Mouse (Mus musculus) intestine, embryonic 16.5 days (tissue): ENCODE data around the gene Baiap2. TPM values are rescaled to one million over a fixed set of nuclear protein-coding genes. Genes with fewer than 3 reads are reported as not detected.

Experiments
- ATAC-seq: fragments of 200-750 bp; cut with Nextera tagmentation; 2 replicates; pipeline ENCODE4 v1.8.0; 2017; ENCODE audit warnings: moderate TSS enrichment, moderate library complexity
- H3K27ac ChIP-seq: fragments of 300-500 bp; sonication (generic); 2 replicates; pipeline ENCODE4 v1.5.1; 2014; ENCODE audit warnings: mild to moderate bottlenecking, low read length
- H3K27me3 ChIP-seq: fragments of 300-500 bp; sonication (generic); replicated peaks from 2 replicates; pipeline ENCODE4 v1.6.1; 2014; ENCODE audit warnings: low read length, control low read depth, mixed read lengths; ENCODE audit not compliant: control insufficient read depth, insufficient read depth
- H3K36me3 ChIP-seq: fragments of 300-500 bp; sonication (generic); 2 replicates; pipeline ENCODE4 v1.6.1; 2014; ENCODE audit warnings: low read length, control low read depth; ENCODE audit not compliant: control insufficient read depth, insufficient read depth
- H3K4me1 ChIP-seq: fragments of 300-500 bp; sonication (generic); 2 replicates; pipeline ENCODE4 v1.6.1; 2014; ENCODE audit warnings: low read length, control low read depth, mixed read lengths; ENCODE audit not compliant: control insufficient read depth, insufficient read depth
- H3K4me2 ChIP-seq: fragments of 300-500 bp; sonication (generic); 2 replicates; pipeline ENCODE4 v1.6.1; 2014; ENCODE audit warnings: low read depth, low read length, control low read depth
- H3K4me3 ChIP-seq: fragments of 300-500 bp; sonication (generic); 2 replicates; pipeline ENCODE4 v1.5.1; 2014; ENCODE audit warnings: mild to moderate bottlenecking, low read length
- H3K9ac ChIP-seq: fragments of 300-500 bp; sonication (generic); 2 replicates; pipeline ENCODE4 v1.6.1; 2014; ENCODE audit warnings: low read depth, low read length
- H3K9me3 ChIP-seq: fragments of 300-500 bp; sonication (generic); 2 replicates; pipeline ENCODE4 v1.6.1; 2016; ENCODE audit warnings: low read length, control low read depth; ENCODE audit not compliant: control insufficient read depth
- WGBS: fragments of 180-500 bp; shearing (Covaris S2); extraction: QIAGEN DNeasy Blood & Tissue Kit; methylation state at CpG from one replicate; pipeline ENCODE4 v1.1.7; 2014; 5-methylcytosine and 5-hydroxymethylcytosine counted together
- polyA plus RNA-seq: library from polyadenylated mRNA; unstranded; fragments of >200 nt; fragmentation: Nextera tagmentation; extraction: Ambion mirVana; gene quantifications from 2 replicates; pipeline ENCODE4 v1.2.1, GENCODE M21; 2015

Gene Baiap2
- polyA plus RNA-seq, 1 experiment from 2014 or later: 11.8 TPM

- H3K27ac ChIP-seq: no peak overlapping the region
- H3K27me3 ChIP-seq: no peaks in the 10 kb centered on the region
- H3K9ac ChIP-seq: no peak overlapping the region
- H3K9me3 ChIP-seq: no peaks in the 10 kb centered on the region
- no peak for ATAC-seq
- H3K4me1 ChIP-seq: peaks cover 6% of the 10 kb centered on the region
- H3K4me3 ChIP-seq: no peak overlapping the region
- 82% methylated on average over 6 of the region's 6 CpGs for WGBS
- 0 out of 2 replicates have a peak, but pooled peaks cover 3% of the 10 kb centered on the region for H3K36me3 ChIP-seq
- H3K4me2 ChIP-seq: no peak overlapping the region
Observed at GRCm38 (mm10) chr11:119960671-119961070, 18.1 kb downstream of the Baiap2 start.

GRCm38 (mm10) chr11:119961511-119961910 is 18.9 kb downstream of the Baiap2 start:
- Histone ChIP-seq H3K4me1 (no peaks in the 10 kb centered on the region), H3K4me3 (no peak overlapping the region), H3K9ac (no peak overlapping the region), H3K4me2 (no peak overlapping the region), H3K9me3 (no peaks in the 10 kb centered on the region), H3K27me3 (no peaks in the 10 kb centered on the region), H3K27ac (no peak overlapping the region), H3K36me3 (0 out of 2 replicates have a peak, but pooled peaks cover 3% of the 10 kb centered on the region)
- 76% methylated on average over 3 of the region's 3 CpGs for WGBS
- no peak for ATAC-seq

- no peak overlapping the region for H3K27ac ChIP-seq
- H3K4me2 ChIP-seq: no peak overlapping the region
- 0 out of 2 replicates have a peak, but pooled peaks cover 3% of the 10 kb centered on the region for H3K36me3 ChIP-seq
- H3K9ac ChIP-seq: no peak overlapping the region
- H3K4me3 ChIP-seq: no peak overlapping the region
- WGBS: 36% methylated on average over 9 of the region's 9 CpGs
- no peaks in the 10 kb centered on the region for H3K4me1 ChIP-seq
- ATAC-seq: no peak
- H3K27me3 ChIP-seq: no peaks in the 10 kb centered on the region
- no peaks in the 10 kb centered on the region for H3K9me3 ChIP-seq
Observed at GRCm38 (mm10) chr11:119965053-119965452, 22.5 kb downstream of the Baiap2 start.

- H3K36me3 ChIP-seq: no peaks in the 10 kb centered on the region
- no peak for ATAC-seq
- H3K9ac ChIP-seq: no peak overlapping the region
- no peak overlapping the region for H3K4me3 ChIP-seq
- no peak overlapping the region for H3K4me2 ChIP-seq
- no peak overlapping the region for H3K27ac ChIP-seq
- no peaks in the 10 kb centered on the region for H3K27me3 ChIP-seq
- 89% methylated on average over 6 of the region's 6 CpGs for WGBS
- H3K4me1 ChIP-seq: no peaks in the 10 kb centered on the region
- no peaks in the 10 kb centered on the region for H3K9me3 ChIP-seq
Observed at GRCm38 (mm10) chr11:119966294-119966693, 23.7 kb downstream of the Baiap2 start.

- 85% methylated on average over 8 of the region's 8 CpGs for WGBS
Observed at GRCm38 (mm10) chr11:119967401-119967800, 24.8 kb downstream of the Baiap2 start.

GRCm38 (mm10) chr11:119967892-119968291 is 25.3 kb downstream of the Baiap2 start:
- no peak for ATAC-seq
- Histone ChIP-seq H3K4me2 (no peak overlapping the region), H3K9me3 (no peaks in the 10 kb centered on the region), H3K4me3 (no peak overlapping the region), H3K27ac (no peak overlapping the region), H3K36me3 (no peaks in the 10 kb centered on the region), H3K9ac (no peak overlapping the region), H3K27me3 (no peaks in the 10 kb centered on the region), H3K4me1 (no peaks in the 10 kb centered on the region)
- 86% methylated on average over 2 of the region's 2 CpGs for WGBS

More at GRCm38 (mm10) chr11:119967401-119967800, 24.8 kb downstream of the Baiap2 start:
- Histone ChIP-seq H3K36me3 (no peaks in the 10 kb centered on the region), H3K27ac (no peak overlapping the region), H3K9me3 (no peaks in the 10 kb centered on the region), H3K4me3 (no peak overlapping the region), H3K4me1 (no peaks in the 10 kb centered on the region), H3K4me2 (no peak overlapping the region), H3K9ac (no peak overlapping the region), H3K27me3 (no peaks in the 10 kb centered on the region)
- ATAC-seq: no peak

- H3K27me3 ChIP-seq: no peaks in the 10 kb centered on the region
- no peak for ATAC-seq
- no peak overlapping the region for H3K4me3 ChIP-seq
- H3K27ac ChIP-seq: no peak overlapping the region
- H3K36me3 ChIP-seq: no peaks in the 10 kb centered on the region
- H3K4me1 ChIP-seq: no peaks in the 10 kb centered on the region
- no peak overlapping the region for H3K9ac ChIP-seq
- H3K9me3 ChIP-seq: no peaks in the 10 kb centered on the region
- 62% methylated on average over 12 of the region's 12 CpGs for WGBS
- no peak overlapping the region for H3K4me2 ChIP-seq
Observed at GRCm38 (mm10) chr11:119970021-119970851, 27.7 kb downstream of the Baiap2 start.

GRCm38 (mm10) chr11:119973789-119974188 is 31.2 kb downstream of the Baiap2 start:
- Histone ChIP-seq H3K9ac (no peak overlapping the region), H3K36me3 (no peaks in the 10 kb centered on the region), H3K4me3 (no peak overlapping the region), H3K4me1 (no peaks in the 10 kb centered on the region; the same call in 1 of the 2 replicates), H3K4me2 (no peak overlapping the region), H3K27me3 (no peaks in the 10 kb centered on the region), H3K27ac (no peak overlapping the region), H3K9me3 (no peaks in the 10 kb centered on the region)
- WGBS: 70% methylated on average over 4 of the region's 4 CpGs
- no peak for ATAC-seq

GRCm38 (mm10) chr11:119975739-119976501 is 33.4 kb downstream of the Baiap2 start:
- H3K4me2 ChIP-seq: no peak overlapping the region
- ATAC-seq: peak; percentile 86
- WGBS: 59% methylated on average over 8 of the region's 8 CpGs
- H3K4me3 ChIP-seq: no peak overlapping the region
- no peaks in the 10 kb centered on the region for H3K27me3 ChIP-seq
- peak overlapping the region; percentile 46 for H3K27ac ChIP-seq
- H3K36me3 ChIP-seq: no peaks in the 10 kb centered on the region
- peaks cover 2% of the 10 kb centered on the region for H3K4me1 ChIP-seq
- no peak overlapping the region for H3K9ac ChIP-seq
- H3K9me3 ChIP-seq: no peaks in the 10 kb centered on the region
